Mouse (Mus musculus): ENCODE results near the gene E130114P18Rik.

The E130114P18Rik gene

GRCm38 (mm10) chr4:97657586-97657985 is 120.3 kb downstream of the E130114P18Rik start:
- in situ Hi-C loops (cut with MboI, MseI) = no loop called here

- in situ Hi-C loops (cut with MboI, MseI) = no loop called here
These were observed 128.3 kb downstream of the E130114P18Rik start for GRCm38 (mm10) chr4:97649626-97650015.

GRCm38 (mm10) chr4:97648825-97649625 is 128.9 kb downstream of the E130114P18Rik start:
- in situ Hi-C loops (cut with MboI, MseI) = no loop called here

- in situ Hi-C loops (cut with MboI, MseI) = no loop called here
These were observed 129.5 kb downstream of the E130114P18Rik start for GRCm38 (mm10) chr4:97648436-97648707.

- in situ Hi-C loops (cut with MboI, MseI) = no loop called here
These were observed 130.0 kb downstream of the E130114P18Rik start for GRCm38 (mm10) chr4:97647700-97648435.

- in situ Hi-C loops (cut with MboI, MseI) = no loop called here
These were observed 130.6 kb downstream of the E130114P18Rik start for GRCm38 (mm10) chr4:97647236-97647635.

GRCm38 (mm10) chr4:97640385-97640784 is 137.5 kb downstream of the E130114P18Rik start:
- in situ Hi-C loops (cut with MboI, MseI) = no loop called here

- in situ Hi-C loops (cut with MboI, MseI) = no loop called here
These were observed 141.3 kb downstream of the E130114P18Rik start for GRCm38 (mm10) chr4:97636569-97636968.

GRCm38 (mm10) chr4:97635757-97636292 is 142.1 kb downstream of the E130114P18Rik start:
- in situ Hi-C loops (cut with MboI, MseI) = no loop called here

- in situ Hi-C loops (cut with MboI, MseI) = no loop called here
These were observed 142.6 kb downstream of the E130114P18Rik start for GRCm38 (mm10) chr4:97635296-97635755.

GRCm38 (mm10) chr4:97628881-97629605 is 148.8 kb downstream of the E130114P18Rik start:
- in situ Hi-C loops (cut with MboI, MseI) = no loop called here

GRCm38 (mm10) chr4:97626002-97626720 is 151.7 kb downstream of the E130114P18Rik start:
- in situ Hi-C loops (cut with MboI, MseI) = no loop called here

- in situ Hi-C loops (cut with MboI, MseI) = no loop called here
These were observed 154.7 kb downstream of the E130114P18Rik start for GRCm38 (mm10) chr4:97623165-97623564.

GRCm38 (mm10) chr4:97621731-97622130 is 156.1 kb downstream of the E130114P18Rik start:
- in situ Hi-C loops (cut with MboI, MseI) = no loop called here

- in situ Hi-C loops (cut with MboI, MseI) = no loop called here
These were observed 157.5 kb downstream of the E130114P18Rik start for GRCm38 (mm10) chr4:97620409-97620808.

- in situ Hi-C loops (cut with MboI, MseI) = no loop called here
These were observed 159.1 kb downstream of the E130114P18Rik start for GRCm38 (mm10) chr4:97618668-97619373.

GRCm38 (mm10) chr4:97615031-97615430 is 162.8 kb downstream of the E130114P18Rik start:
- in situ Hi-C loops (cut with MboI, MseI) = no loop called here

GRCm38 (mm10) chr4:97611251-97611847 is 166.5 kb downstream of the E130114P18Rik start:
- in situ Hi-C loops (cut with MboI, MseI) = no loop called here

- in situ Hi-C loops (cut with MboI, MseI) = no loop called here
These were observed 167.8 kb downstream of the E130114P18Rik start for GRCm38 (mm10) chr4:97609831-97610727.
